Mouse (Mus musculus) liver, embryonic 12.5 days (tissue): ENCODE measurements around the gene Crygb. TPM values are rescaled to one million over a fixed set of nuclear protein-coding genes. Genes with fewer than 3 reads are reported as not detected.

ENCODE experiments used
- polyA plus RNA-seq: library from polyadenylated mRNA; unstranded; fragments of >200 nt; fragmentation: Nextera tagmentation; extraction: Ambion mirVana; gene quantifications from 2 replicates; pipeline ENCODE4 v1.2.1, GENCODE M21; 2016

Crygb gene
- polyA plus RNA-seq, 1 experiment from 2014 or later = not detected

Other genes with a start within 250 kb of the Crygb start
- gene Plekhm3, start 125.5 kb downstream of the Crygb start, polyA plus RNA-seq = 3.1 and 3.8 TPM in 2 replicates
- not detected in 2 replicates for gene Akr1cl, start 49.5 kb downstream of the Crygb start, polyA plus RNA-seq
- gene Cryge, start 31.1 kb downstream of the Crygb start, polyA plus RNA-seq = not detected in 2 replicates
- gene Crygd, start 18.8 kb downstream of the Crygb start, polyA plus RNA-seq = not detected in 2 replicates
- not detected in 2 replicates for gene Crygc, start 8.6 kb downstream of the Crygb start, polyA plus RNA-seq
- not detected in 2 replicates for gene Cryga, start 21.1 kb upstream of the Crygb start, polyA plus RNA-seq
- gene Gm28845, start 37.3 kb upstream of the Crygb start, polyA plus RNA-seq = not detected in 2 replicates
- 0.10 and 0.33 TPM in 2 replicates for gene D630023F18Rik, start 40.9 kb upstream of the Crygb start, polyA plus RNA-seq
- gene Idh1, start 104.2 kb upstream of the Crygb start, polyA plus RNA-seq = 77.0 and 77.2 TPM in 2 replicates
- 7.6 TPM in 2 replicates for gene Pikfyve, start 104.4 kb upstream of the Crygb start, polyA plus RNA-seq
- not detected in 2 replicates for gene Pth2r, start 199.8 kb upstream of the Crygb start, polyA plus RNA-seq